Mouse (Mus musculus) hindbrain, embryonic 14.5 days (tissue): Measurements from ENCODE around the gene Pot1a. TPM values are rescaled to one million over a fixed set of nuclear protein-coding genes. Genes with fewer than 3 reads are reported as not detected.

ENCODE experiments used
- ATAC-seq: fragments of 200-750 bp; cut with Nextera tagmentation; 2 replicates; pipeline ENCODE4 v1.8.0; 2017; ENCODE audit warnings: moderate number of reproducible peaks, mild to moderate bottlenecking, moderate TSS enrichment, moderate library complexity; ENCODE audit not compliant: low FRiP score
- DNase-seq: peaks from one replicate; pipeline ENCODE4 v3.0.0-alpha.2; 2015; ENCODE audit warnings: low spot score
- H3K27ac ChIP-seq: fragments of 300-500 bp; sonication (generic); 2 replicates; pipeline ENCODE4 v1.5.1; 2014; ENCODE audit warnings: mild to moderate bottlenecking, moderate library complexity
- H3K27me3 ChIP-seq: fragments of 300-500 bp; sonication (generic); 2 replicates; pipeline ENCODE4 v1.6.1; 2014; ENCODE audit warnings: mild to moderate bottlenecking, low read length, mixed read lengths; ENCODE audit not compliant: control insufficient read depth, insufficient read depth
- H3K36me3 ChIP-seq: fragments of 300-500 bp; sonication (generic); replicated peaks from 2 replicates; pipeline ENCODE4 v1.6.1; 2014; ENCODE audit not compliant: control insufficient read depth, insufficient read depth
- H3K4me1 ChIP-seq: fragments of 300-500 bp; sonication (generic); replicated peaks from 2 replicates; pipeline ENCODE4 v1.6.1; 2014; ENCODE audit warnings: antibody characterized with exemption, low read length, mixed read lengths; ENCODE audit not compliant: control insufficient read depth, insufficient read depth
- H3K4me2 ChIP-seq: fragments of 300-500 bp; sonication (generic); replicated peaks from 2 replicates; pipeline ENCODE4 v1.6.1; 2014; ENCODE audit warnings: mild to moderate bottlenecking, moderate library complexity
- H3K4me3 ChIP-seq: fragments of 300-500 bp; sonication (generic); replicated peaks from 2 replicates; pipeline ENCODE4 v1.5.1; 2014; ENCODE audit warnings: mild to moderate bottlenecking, low read length
- H3K9ac ChIP-seq: fragments of 300-500 bp; sonication (generic); 2 replicates; pipeline ENCODE4 v1.6.1; 2014
- H3K9me3 ChIP-seq: fragments of 300-500 bp; sonication (generic); 2 replicates; pipeline ENCODE4 v1.6.1; 2016; ENCODE audit warnings: low read length; ENCODE audit not compliant: control insufficient read depth
- WGBS: fragments of 180-500 bp; shearing (Covaris S2); extraction: QIAGEN DNeasy Blood & Tissue Kit; methylation state at CpG from one replicate; pipeline ENCODE4 v1.1.7; 2014; 5-methylcytosine and 5-hydroxymethylcytosine counted together
- polyA plus RNA-seq: library from polyadenylated mRNA; unstranded; fragments of >200 nt; fragmentation: Nextera tagmentation; extraction: Ambion mirVana; gene quantifications from 2 replicates; pipeline ENCODE4 v1.2.1, GENCODE M21; 2014

Gene Pot1a
- polyA plus RNA-seq, 1 experiment from 2014 or later, result 31.6 TPM

- no peaks in the 10 kb centered on the region for H3K27me3 ChIP-seq
- no peak overlapping the region for H3K4me2 ChIP-seq
- peak; percentile 69 for DNase-seq
- H3K27ac ChIP-seq, result no peak overlapping the region
- ATAC-seq, result no peak
- no peaks in the 10 kb centered on the region for H3K9me3 ChIP-seq
- H3K36me3 ChIP-seq, result peaks cover 17% of the 10 kb centered on the region
- 88% methylated on average over 1 of the region's 1 CpGs for WGBS
- H3K9ac ChIP-seq, result no peak overlapping the region
- no peaks in the 10 kb centered on the region for H3K4me1 ChIP-seq
- H3K4me3 ChIP-seq, result no peak overlapping the region
Observed at GRCm38 (mm10) chr6:25752651-25753050, 56.4 kb downstream of the Pot1a start.

GRCm38 (mm10) chr6:25736533-25736932 is 72.5 kb downstream of the Pot1a start:
- Histone ChIP-seq H3K36me3 (no peaks in the 10 kb centered on the region), H3K4me3 (no peak overlapping the region), H3K4me1 (no peaks in the 10 kb centered on the region), H3K4me2 (no peak overlapping the region), H3K27ac (no peak overlapping the region), H3K9me3 (no peaks in the 10 kb centered on the region), H3K9ac (no peak overlapping the region), H3K27me3 (no peaks in the 10 kb centered on the region)
- peak; percentile 51; the same call in 1 of the 2 replicates for ATAC-seq
- DNase-seq, result no peak

GRCm38 (mm10) chr6:25726560-25726959 is 82.5 kb downstream of the Pot1a start:
- 88% methylated on average over 1 of the region's 1 CpGs for WGBS
- no peaks in the 10 kb centered on the region for H3K4me1 ChIP-seq
- no peak overlapping the region for H3K27ac ChIP-seq
- no peak overlapping the region for H3K9ac ChIP-seq
- DNase-seq (no peak), ATAC-seq (no peak)
- no peaks in the 10 kb centered on the region for H3K27me3 ChIP-seq
- no peak overlapping the region for H3K4me3 ChIP-seq
- no peaks in the 10 kb centered on the region for H3K9me3 ChIP-seq
- H3K36me3 ChIP-seq, result no peaks in the 10 kb centered on the region
- H3K4me2 ChIP-seq, result no peak overlapping the region

- Histone ChIP-seq H3K27ac (no peak overlapping the region), H3K9me3 (no peaks in the 10 kb centered on the region), H3K36me3 (no peaks in the 10 kb centered on the region), H3K4me3 (no peak overlapping the region), H3K9ac (no peak overlapping the region), H3K4me2 (no peak overlapping the region), H3K4me1 (no peaks in the 10 kb centered on the region), H3K27me3 (no peaks in the 10 kb centered on the region)
- ATAC-seq, result no peak
- WGBS, result 47% methylated on average over 2 of the region's 2 CpGs
- no peak for DNase-seq
Observed at GRCm38 (mm10) chr6:25710601-25711000, 98.4 kb downstream of the Pot1a start.

- ATAC-seq, result no peak
- no peak overlapping the region for H3K4me2 ChIP-seq
Observed at GRCm38 (mm10) chr6:25709250-25709895, 99.7 kb downstream of the Pot1a start.

GRCm38 (mm10) chr6:25699956-25700355 is 109.1 kb downstream of the Pot1a start:
- Histone ChIP-seq H3K4me3 (no peak overlapping the region), H3K4me2 (no peak overlapping the region), H3K36me3 (no peaks in the 10 kb centered on the region), H3K9me3 (no peaks in the 10 kb centered on the region), H3K27me3 (no peaks in the 10 kb centered on the region), H3K4me1 (no peaks in the 10 kb centered on the region), H3K27ac (no peak overlapping the region), H3K9ac (no peak overlapping the region)
- 39% methylated on average over 2 of the region's 2 CpGs for WGBS
- ATAC-seq (no peak), DNase-seq (no peak)

More at GRCm38 (mm10) chr6:25709250-25709895, 99.7 kb downstream of the Pot1a start:
- peak; percentile 65 for DNase-seq
- 52% methylated on average over 6 of the region's 6 CpGs for WGBS
- H3K36me3 ChIP-seq, result no peaks in the 10 kb centered on the region
- H3K4me1 ChIP-seq, result no peaks in the 10 kb centered on the region
- no peaks in the 10 kb centered on the region for H3K9me3 ChIP-seq
- H3K27me3 ChIP-seq, result no peaks in the 10 kb centered on the region
- H3K27ac ChIP-seq, result no peak overlapping the region
- no peak overlapping the region for H3K9ac ChIP-seq
- no peak overlapping the region for H3K4me3 ChIP-seq

Other genes starting within 250 kb of the Pot1a start
- gene Gpr37, start 118.5 kb downstream of the Pot1a start, polyA plus RNA-seq, result 4.7 and 5.3 TPM in 2 replicates